Mouse (Mus musculus): ENCODE results near the gene Sds.

Gene Sds

GRCm38 (mm10) chr5:120476296-120476695, at the start of gene Sds:
Gene Sds (plus strand): TSS chr5:120476526.
- DNase-seq (ENCODE audit: low read depth in 2 of 2, low spot score in 2 of 2): no peak

GRCm38 (mm10) chr5:120426572-120426971, 49.8 kb upstream of the Sds start:
- no peak for DNase-seq (ENCODE audit: low read depth in 2 of 2, low spot score in 2 of 2)

GRCm38 (mm10) chr5:120427451-120427938, 48.8 kb upstream of the Sds start:
- no peak for DNase-seq (ENCODE audit: low read depth in 2 of 2, low spot score in 2 of 2)

DNA sequence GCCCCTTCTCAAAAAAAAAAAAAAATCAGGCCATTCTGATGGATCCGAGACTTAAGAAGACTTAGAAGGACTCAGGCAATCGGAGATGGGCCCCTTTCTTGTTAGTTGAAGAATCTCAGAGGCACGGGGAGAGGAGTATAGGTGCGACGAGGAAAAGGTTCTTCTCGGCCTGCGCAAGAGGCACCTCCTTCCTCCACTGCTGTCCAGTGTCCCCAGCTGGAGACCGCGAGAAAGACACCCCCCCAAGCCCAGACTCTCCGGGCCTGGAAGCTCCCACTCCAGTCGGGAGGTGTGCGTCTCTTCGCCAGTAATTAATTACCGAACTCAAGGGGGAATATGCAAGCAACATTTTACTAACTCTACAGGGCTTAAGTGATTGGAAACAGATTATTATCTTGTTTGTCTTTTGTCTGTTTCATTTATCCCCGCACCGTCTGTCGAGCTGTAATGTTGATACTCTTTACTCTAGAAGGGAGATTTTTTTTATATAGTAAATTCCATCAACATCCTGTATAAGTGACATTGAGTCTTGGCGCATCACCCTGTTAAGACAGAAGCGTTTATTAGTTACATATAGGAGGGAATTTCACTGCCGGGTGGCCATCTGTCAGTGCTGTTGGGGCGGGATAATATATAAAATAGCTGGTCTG, 48.0 kb upstream of the Sds start:
- DNase-seq (ENCODE audit: low read depth in 2 of 2, low spot score in 2 of 2): no peak

DNA sequence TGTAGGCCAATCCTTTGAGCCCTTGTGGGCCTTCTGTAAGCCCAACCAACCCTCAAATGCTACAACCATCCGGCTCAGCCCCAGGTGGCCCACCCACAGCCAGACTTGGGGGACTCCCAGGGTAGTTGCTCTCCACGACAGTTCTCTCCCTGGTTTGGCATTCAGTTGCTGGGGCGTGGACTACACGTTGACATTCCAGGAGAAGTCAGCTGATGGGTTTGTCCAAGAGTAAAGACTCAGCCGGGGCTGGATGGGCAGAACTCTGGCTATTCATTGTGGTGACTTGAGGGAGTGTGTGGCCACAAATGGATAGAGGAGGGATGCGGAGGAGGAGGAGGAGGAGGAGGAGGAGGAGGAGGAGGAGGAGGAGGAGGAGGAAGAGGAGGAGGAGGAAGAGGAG, 47.3 kb upstream of the Sds start:
- no peak for DNase-seq (ENCODE audit: low read depth in 2 of 2, low spot score in 2 of 2)

- DNase-seq (ENCODE audit: low read depth in 2 of 2, low spot score in 2 of 2): no peak
Measured at GRCm38 (mm10) chr5:120429692-120430091, 46.6 kb upstream of the Sds start.

DNA sequence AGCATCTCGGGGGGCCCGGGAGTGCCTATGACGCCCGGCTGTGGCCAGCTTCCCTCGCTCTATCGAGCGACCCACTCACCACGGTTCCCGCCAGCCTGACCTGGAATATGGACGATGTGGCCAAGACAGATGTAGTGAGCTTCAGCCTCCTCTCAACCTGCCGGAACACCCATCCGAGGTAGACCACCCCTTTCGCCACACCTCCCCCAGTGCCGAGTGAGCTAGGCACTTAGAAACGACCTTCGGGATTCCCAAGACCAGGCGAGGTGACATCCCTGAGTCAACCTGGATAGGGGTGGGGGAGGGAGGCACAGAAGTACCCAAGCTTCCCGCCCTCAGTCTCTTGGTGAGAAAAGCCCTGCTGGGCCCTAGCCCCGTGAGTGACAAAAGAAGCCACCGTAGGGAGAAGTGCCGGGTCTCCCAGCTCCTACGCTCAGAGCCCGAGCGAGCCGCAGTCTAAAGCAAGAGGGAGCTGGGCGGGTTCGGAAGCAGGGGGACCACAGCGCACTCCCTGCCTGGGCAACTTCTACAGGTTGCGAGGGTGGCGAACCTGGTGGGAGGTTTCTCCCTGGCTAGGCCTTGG, 45.2 kb upstream of the Sds start:
- DNase-seq (ENCODE audit: low read depth in 2 of 2, low spot score in 2 of 2): no peak

GRCm38 (mm10) chr5:120431649-120432485, 44.5 kb upstream of the Sds start, which contains the start of gene Lhx5:
Gene Lhx5 (plus strand): TSS chr5:120431699.
- no peak for DNase-seq (ENCODE audit: low read depth in 2 of 2, low spot score in 2 of 2)

DNA sequence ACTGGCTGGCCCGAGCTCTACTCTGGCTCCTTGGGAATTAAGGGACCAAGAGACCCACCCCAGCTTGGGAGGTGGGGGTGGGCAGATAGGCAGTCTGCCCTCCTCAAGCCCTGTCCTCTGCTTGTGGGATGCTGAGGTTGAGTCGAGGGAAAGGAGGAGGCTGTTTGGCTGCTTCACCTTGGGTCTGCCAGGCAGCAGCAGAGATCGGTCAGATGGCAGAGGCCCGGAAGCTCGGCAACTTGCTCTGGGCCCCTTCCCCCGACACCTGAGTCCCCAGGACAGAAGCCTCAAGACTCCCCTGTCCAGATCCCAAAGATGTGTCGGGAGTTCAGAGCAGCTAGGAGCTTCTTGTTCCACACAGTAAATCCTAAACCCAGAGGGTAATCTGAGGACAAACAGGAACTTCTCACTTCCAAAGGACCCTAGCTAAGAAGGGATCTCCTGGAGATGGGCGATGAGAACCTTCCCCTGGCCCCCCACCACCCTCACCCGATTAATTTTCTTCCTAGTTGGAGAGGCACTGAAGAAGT, 43.8 kb upstream of the Sds start:
- no peak for DNase-seq (ENCODE audit: low read depth in 2 of 2, low spot score in 2 of 2)

DNA sequence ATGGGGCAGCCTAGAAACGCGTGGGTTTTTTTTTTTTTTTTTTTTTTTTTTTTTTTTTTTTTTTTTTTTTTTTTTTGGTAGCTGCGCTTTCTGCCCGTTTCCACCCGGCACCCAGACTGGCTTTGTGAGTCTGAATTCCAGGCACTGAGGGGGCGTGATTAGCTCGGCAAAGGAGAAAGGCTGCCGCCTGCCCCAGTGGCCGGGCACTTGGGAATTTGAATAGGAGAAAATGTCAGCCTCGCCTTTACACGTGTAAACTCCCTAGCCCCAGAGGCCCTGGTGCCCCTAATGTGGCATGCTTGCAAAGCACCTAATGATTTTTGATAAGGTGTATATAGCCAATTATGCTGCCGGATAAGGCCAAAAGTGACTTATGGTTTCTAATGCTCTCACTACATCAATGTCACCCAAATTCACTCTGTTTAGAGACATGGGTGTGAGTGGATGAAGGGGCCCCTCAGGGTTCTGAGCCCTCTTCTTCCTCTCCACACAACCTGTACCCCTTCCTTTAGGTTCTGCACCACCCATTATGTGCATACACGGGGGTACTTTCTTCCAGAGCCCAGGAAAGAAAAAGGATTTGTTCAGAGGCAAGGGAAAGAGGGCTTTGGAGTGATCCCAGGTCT, 43.1 kb upstream of the Sds start:
- DNase-seq (ENCODE audit: low read depth in 2 of 2, low spot score in 2 of 2): no peak

GRCm38 (mm10) chr5:120434231-120434735, 42.0 kb upstream of the Sds start:
- no peak for DNase-seq (ENCODE audit: low read depth in 2 of 2, low spot score in 2 of 2)

DNA sequence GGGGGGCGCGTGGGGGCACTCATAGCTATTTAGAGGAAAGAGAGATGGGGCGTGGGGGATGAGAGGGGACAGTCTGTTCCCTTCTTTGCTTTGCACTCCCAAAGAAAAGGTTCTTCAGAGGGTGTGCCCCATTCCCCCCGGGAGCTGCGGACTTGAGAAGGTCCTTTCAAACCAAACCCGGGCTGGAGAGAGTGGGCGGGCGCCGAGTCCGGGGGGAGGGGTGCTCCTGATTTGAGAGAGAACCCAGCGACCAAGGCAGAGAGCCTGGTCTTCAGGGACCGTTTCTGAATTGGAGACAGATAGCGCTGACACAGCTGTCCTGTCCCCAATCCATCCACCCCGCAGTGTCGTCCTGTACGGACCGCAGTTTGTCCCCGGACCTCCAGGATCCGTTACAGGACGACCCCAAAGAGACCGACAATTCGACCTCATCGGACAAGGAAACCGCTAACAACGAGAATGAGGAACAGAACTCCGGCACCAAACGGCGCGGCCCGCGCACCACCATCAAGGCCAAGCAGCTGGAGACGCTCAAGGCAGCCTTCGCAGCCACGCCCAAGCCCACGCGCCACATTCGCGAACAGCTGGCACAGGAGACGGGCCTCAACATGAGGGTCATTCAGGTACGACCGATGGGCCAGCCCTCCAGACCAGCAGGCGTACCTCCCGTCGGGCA, 41.2 kb upstream of the Sds start:
- no peak for DNase-seq (ENCODE audit: low read depth in 2 of 2, low spot score in 2 of 2)

GRCm38 (mm10) chr5:120435731-120436501, 40.4 kb upstream of the Sds start:
- no peak for DNase-seq (ENCODE audit: low read depth in 2 of 2, low spot score in 2 of 2)

GRCm38 (mm10) chr5:120436885-120437495, 39.3 kb upstream of the Sds start:
- no peak for DNase-seq (ENCODE audit: low read depth in 2 of 2, low spot score in 2 of 2)

DNA sequence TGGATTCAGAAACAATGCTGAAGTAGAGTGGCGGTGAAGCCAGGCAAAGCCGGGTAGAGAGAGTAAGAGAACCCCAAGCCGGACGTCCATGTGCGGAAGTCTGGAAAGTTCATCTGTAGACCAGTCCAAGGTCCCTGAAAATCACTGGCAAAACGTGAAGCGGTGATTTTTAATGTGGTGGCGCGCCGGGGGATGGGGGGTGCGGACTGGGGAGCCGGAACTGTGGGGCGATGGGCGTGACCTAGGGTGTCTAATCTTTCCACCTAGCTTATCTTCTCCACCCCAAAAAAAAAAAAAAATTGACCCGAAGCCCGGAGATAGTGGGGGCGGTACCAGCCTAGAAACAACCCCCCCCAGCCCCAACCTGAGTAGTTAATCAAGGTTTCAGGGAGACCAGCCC, 38.8 kb upstream of the Sds start:
- no peak for DNase-seq (ENCODE audit: low read depth in 2 of 2, low spot score in 2 of 2)

DNA sequence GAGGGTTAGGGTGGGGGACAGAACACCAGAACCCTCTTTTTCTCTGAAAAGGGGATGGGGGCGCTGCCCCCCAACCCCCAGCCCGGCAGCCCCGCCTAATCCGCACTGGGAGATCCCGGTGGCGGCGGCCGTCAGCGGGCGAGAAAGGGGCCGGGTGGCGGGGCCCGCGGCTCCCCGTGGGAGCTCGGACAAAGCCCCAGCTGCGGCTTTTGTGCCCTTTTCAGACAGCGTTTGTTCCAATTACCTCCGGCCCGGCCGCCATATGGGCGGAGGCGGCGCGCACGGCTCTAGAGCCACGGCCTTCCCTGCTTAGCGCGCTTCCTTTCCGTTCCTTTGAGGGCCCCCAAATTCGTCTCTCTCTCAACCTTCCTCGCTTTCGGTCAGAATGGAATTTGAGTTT, 38.3 kb upstream of the Sds start:
- DNase-seq (ENCODE audit: low read depth in 2 of 2, low spot score in 2 of 2): no peak

DNA sequence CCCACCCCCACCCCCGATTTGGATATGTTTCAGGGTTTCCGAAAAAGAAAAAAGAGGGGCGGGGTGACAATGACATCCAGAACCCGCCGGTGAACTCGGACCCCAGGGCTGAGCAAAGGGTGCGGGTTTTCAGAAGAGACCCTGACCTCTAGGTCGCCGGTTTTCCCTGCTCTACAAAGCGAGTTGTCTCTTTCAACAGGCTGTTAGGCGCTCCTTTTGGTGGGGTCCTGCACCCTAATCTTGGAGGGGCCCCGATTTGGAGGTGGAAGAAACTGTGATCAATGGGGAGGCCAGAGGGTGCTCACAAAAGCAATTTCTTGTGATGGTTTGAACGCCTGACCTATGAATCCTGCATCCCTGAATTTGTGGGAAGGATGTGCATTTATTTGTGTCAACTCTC, 37.9 kb upstream of the Sds start:
- DNase-seq (ENCODE audit: low read depth in 2 of 2, low spot score in 2 of 2): no peak

- DNase-seq (ENCODE audit: low read depth in 2 of 2, low spot score in 2 of 2): no peak
Measured at GRCm38 (mm10) chr5:120438991-120439710, 37.2 kb upstream of the Sds start.
